ENCODE assay signal across 8 mouse cellular contexts in genomic region chr6:125231117-125232044, GRCm38 (mm10). TPM values are rescaled to one million over a fixed set of nuclear protein-coding genes. Genes with fewer than 3 reads are reported as not detected.
A peak's percentile ranks its signal among the peaks of the same experiment; 100 is the strongest.
DNase-seq lines count a peak whose midpoint lies in the region; ATAC-seq lines count a peak whose summit lies in the region.

Gene Tapbpl (minus strand): TSS chr6:125231860.

- peak within 1 kb of the TSS; percentile 72 for H3K4me2 ChIP-seq in forebrain, embryonic 14.5 days (ENCODE audit: low read length)
- H3K4me2 ChIP-seq in hindbrain, embryonic 11.5 days (replicated peaks; ENCODE audit: low read depth, low read length), result peak within 1 kb of the TSS; percentile 78

- peak within 1 kb of the TSS; percentile 34 for H3K4me3 ChIP-seq in forebrain, embryonic 14.5 days (ENCODE audit: low read depth, low read length)
- H3K4me3 ChIP-seq in hindbrain, embryonic 11.5 days (ENCODE audit: low read depth, low read length), result peak within 1 kb of the TSS; percentile 36
- H3K4me3 ChIP-seq in macrophage (ENCODE audit: inconsistent target), result peak within 1 kb of the TSS; percentile 95

- peak within 1 kb of the TSS; percentile 66 for H3K9ac ChIP-seq in forebrain, embryonic 14.5 days (ENCODE audit: low read length)
- H3K9ac ChIP-seq in hindbrain, embryonic 11.5 days (ENCODE audit: low read depth, low read length), result peak within 1 kb of the TSS; percentile 72

- no peaks in the 10 kb centered on the region for H3K79me2 ChIP-seq in macrophage (ENCODE audit: inconsistent target)

- DNase-seq in R1 (ENCODE audit: low read depth, low spot score), result peak; percentile 73
- peak; percentile 47 for DNase-seq in cerebellum, adult 11 months
- DNase-seq in forebrain, embryonic 14.5 days (ENCODE audit: low spot score), result peak; percentile 77
- DNase-seq in hindbrain, embryonic 11.5 days (ENCODE audit: low spot score), result peak; percentile 69
- DNase-seq in layer of hippocampus, postnatal 25 days (ENCODE audit: extremely low spot score in 1 of 2, low spot score in 1 of 2), result peak; percentile 25 to 36
- DNase-seq in retina, postnatal 7 days (ENCODE audit: low read depth, low spot score), result peak; percentile 11
- peak; percentile 34 for DNase-seq in yolk sac, embryonic 10.5 days (ENCODE audit: low spot score)

- 10% methylated on average over 16 of the region's 16 CpGs for WGBS in forebrain, embryonic 14.5 days
- 14% methylated on average over 16 of the region's 16 CpGs for WGBS in hindbrain, embryonic 11.5 days
- 2% methylated on average over 14 of the region's 16 CpGs for WGBS in macrophage (ENCODE audit: missing documents)

- peak; percentile 83 for ATAC-seq in forebrain, embryonic 14.5 days
- ATAC-seq in hindbrain, embryonic 11.5 days (ENCODE audit: low FRiP score), result peak; percentile 71

- no peaks in the 10 kb centered on the region for H3K27me3 ChIP-seq in forebrain, embryonic 14.5 days (replicated peaks; ENCODE audit: control insufficient read depth, insufficient read depth, low read length)
- no peaks in the 10 kb centered on the region for H3K27me3 ChIP-seq in hindbrain, embryonic 11.5 days (ENCODE audit: control insufficient read depth, insufficient read depth, low read length)

- no peak within 1 kb of the TSS; the same call in 1 of the 2 replicates for H3K27ac ChIP-seq in forebrain, embryonic 14.5 days (ENCODE audit: low read depth, low read length)
- no peak within 1 kb of the TSS for H3K27ac ChIP-seq in hindbrain, embryonic 11.5 days (ENCODE audit: low read depth, low read length)
- peak within 1 kb of the TSS; percentile 95 for H3K27ac ChIP-seq in macrophage

- no peaks in the 10 kb centered on the region for H3K9me3 ChIP-seq in forebrain, embryonic 14.5 days (replicated peaks; ENCODE audit: control insufficient read depth, low read length)
- H3K9me3 ChIP-seq in hindbrain, embryonic 11.5 days (ENCODE audit: control insufficient read depth, low read length), result no peaks in the 10 kb centered on the region

- H3K4me1 ChIP-seq in forebrain, embryonic 14.5 days (ENCODE audit: control insufficient read depth, insufficient read depth, low read length), result no peaks in the 10 kb centered on the region
- H3K4me1 ChIP-seq in hindbrain, embryonic 11.5 days (replicated peaks; ENCODE audit: control insufficient read depth, insufficient read depth, low read length), result peaks cover 3% of the 10 kb centered on the region; the same call in 1 of the 2 replicates

- no peaks in the 10 kb centered on the region for H3K36me3 ChIP-seq in forebrain, embryonic 14.5 days (ENCODE audit: control insufficient read depth, insufficient read depth, low read length)
- no peaks in the 10 kb centered on the region for H3K36me3 ChIP-seq in hindbrain, embryonic 11.5 days (ENCODE audit: control insufficient read depth, insufficient read depth, low read length)
- H3K36me3 ChIP-seq in macrophage (ENCODE audit: inconsistent target), result peaks cover 33% of the 10 kb centered on the region

RNA-seq across cellular contexts. Expression of gene Tapbpl, which starts in this region (rescaled TPM):
- polyA plus RNA-seq in forebrain, embryonic 14.5 days (2014; fragmentation: Nextera tagmentation; extraction: Ambion mirVana), result 1.8 and 2.6 TPM in 2 replicates
- polyA plus RNA-seq in hindbrain, embryonic 11.5 days (2014; fragmentation: Nextera tagmentation; extraction: Ambion mirVana), result 1.0 and 2.2 TPM in 2 replicates
- total RNA-seq in layer of hippocampus, postnatal 25 days (2021), result 1 to 10 TPM; 2.5 to 3.3 TPM
- total RNA-seq in macrophage (2018; cell fraction: chromatin; rRNA removed), result 10 to 100 TPM in 14 of 26 experiments, 1 to 10 TPM in 12; 3.1 to 21.5 (median 10.5) TPM
- 10 to 100 TPM; 14.4 to 67.4 (median 32.1) TPM for total RNA-seq in macrophage (2018; cell fraction: cytosol; rRNA removed)
- total RNA-seq in macrophage (2018; cell fraction: nucleus; rRNA removed), result 10 to 100 TPM in 25 of 26 experiments, 1 to 10 TPM in 1; 7.9 to 53.9 (median 24.3) TPM
- polyA plus RNA-seq in macrophage (2018), result 11.1 to 31.4 TPM (median 11.5 TPM) in 3 replicates

Comparison
In these comparisons a context has a peak if more than half of its experiments do, and no peak if none do; other contexts are left out.
1. DNase-seq: peak in every context shown above with its lines; median percentile 77 in forebrain, embryonic 14.5 days; 73 in R1; 69 in hindbrain, embryonic 11.5 days; 47 in cerebellum, adult 11 months; 34 in yolk sac, embryonic 10.5 days; 30 in layer of hippocampus, postnatal 25 days; 11 in retina, postnatal 7 days.
2. H3K4me3 ChIP-seq: peak in every context shown above with its lines; median percentile 95 in macrophage; 36 in hindbrain, embryonic 11.5 days; 34 in forebrain, embryonic 14.5 days.